10 mouse cellular contexts compared by ENCODE assay signal in the genomic region with DNA sequence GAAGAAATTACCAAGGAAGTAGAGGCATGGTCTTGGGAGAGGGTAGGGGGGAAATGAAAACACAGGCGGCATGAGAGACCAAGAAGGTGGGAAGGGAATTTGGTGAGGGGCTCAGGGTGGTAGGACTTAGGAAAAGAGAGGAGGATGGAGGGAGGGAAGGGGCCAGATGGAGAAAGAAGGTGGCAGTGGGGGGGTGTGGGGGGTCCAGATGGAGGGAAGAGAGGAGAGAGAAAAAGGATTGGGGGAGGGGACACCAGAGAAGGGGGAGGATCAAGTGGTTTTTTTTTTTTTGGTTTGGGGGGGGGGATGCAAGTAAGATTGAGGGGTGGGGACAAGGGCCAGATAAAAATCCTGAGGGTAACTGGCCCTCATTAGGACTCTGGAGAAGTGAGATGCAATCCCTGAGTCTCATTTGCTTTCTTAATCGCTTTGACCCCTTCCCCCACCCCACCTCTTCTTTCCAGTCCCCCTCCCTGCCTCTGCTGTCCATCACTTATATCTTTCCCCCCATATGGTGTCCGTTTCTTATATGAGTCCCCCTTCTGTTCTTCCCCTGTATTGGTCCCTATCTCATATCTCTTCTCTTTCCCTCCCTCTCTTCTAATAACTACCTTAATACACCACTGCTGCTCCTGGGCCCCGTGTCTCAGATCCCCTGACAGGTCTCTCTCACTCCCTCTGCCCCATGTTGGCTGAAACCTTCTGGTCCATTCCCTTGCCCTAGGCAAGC. TPM values are rescaled to one million over a fixed set of nuclear protein-coding genes. Genes with fewer than 3 reads are reported as not detected.
DNase-seq lines count a peak whose midpoint lies in the region; ATAC-seq and TF ChIP-seq lines count a peak whose summit lies in the region.
"Had no signal": no experiment of that assay in that cellular context is flagged by ENCODE, and none has a peak within 500 bp of the region (broad histone marks: within the 10 kb centered on the region; RNA-seq: fewer than 3 reads in every experiment).

No protein-coding gene starts in this region.

- peak overlapping the region; percentile 59 for H3K4me3 ChIP-seq in heart, embryonic 11.5 days (ENCODE audit: low read depth, low read length)
- H3K4me3 ChIP-seq in ES-E14 (ENCODE audit: insufficient read depth in 1 of 2, low read depth in 1 of 2, low read length in 2 of 2, poor library complexity in 1 of 2, severe bottlenecking in 1 of 2), result peak overlapping the region; percentile 43 to 56; a peak in 3 of 4 replicates
- peak overlapping the region; percentile 51 for H3K4me3 ChIP-seq in forebrain, embryonic 15.5 days
- H3K4me3 ChIP-seq in liver, postnatal 0 days (ENCODE audit: low read depth, low read length), result no peak overlapping the region

- no peaks in the 10 kb centered on the region; the same call in none of the 2 replicates for H3K36me3 ChIP-seq in heart, embryonic 11.5 days (ENCODE audit: control insufficient read depth, insufficient read depth, low read length)
- peaks cover 7% of the 10 kb centered on the region; the same call in 1 of the 2 replicates for H3K36me3 ChIP-seq in ES-E14 (ENCODE audit: control insufficient read depth, insufficient read depth, low read length, poor library complexity, severe bottlenecking)
- 0 out of 2 replicates have a peak, but pooled peaks cover 5% of the 10 kb centered on the region for H3K36me3 ChIP-seq in forebrain, embryonic 15.5 days
- H3K36me3 ChIP-seq in liver, postnatal 0 days (replicated peaks; ENCODE audit: insufficient read depth, low read length), result peaks cover 3% of the 10 kb centered on the region; the same call in 1 of the 2 replicates

- no peaks in the 10 kb centered on the region for H3K9me3 ChIP-seq in heart, embryonic 11.5 days (replicated peaks; ENCODE audit: control insufficient read depth, low read length)
- H3K9me3 ChIP-seq in ES-E14 (ENCODE audit: control insufficient read depth, insufficient read depth, low read depth, low read length), result no peaks in the 10 kb centered on the region
- no peaks in the 10 kb centered on the region for H3K9me3 ChIP-seq in forebrain, embryonic 15.5 days
- H3K9me3 ChIP-seq in liver, postnatal 0 days (ENCODE audit: low read length), result no peaks in the 10 kb centered on the region

- H3K4me2 ChIP-seq in heart, embryonic 11.5 days, result peak overlapping the region; percentile 99
- H3K4me2 ChIP-seq in forebrain, embryonic 15.5 days (replicated peaks), result peak overlapping the region; percentile 99
- peak overlapping the region; percentile 69 for H3K4me2 ChIP-seq in liver, postnatal 0 days (ENCODE audit: low read depth, low read length)

- TF ChIP-seq EP300 in liver, postnatal 0 days (IDR thresholded peaks at IDR 0.05; ENCODE audit: low read depth), result no peak

- in situ Hi-C loops in ES-E14 (cut with MboI; ENCODE audit: low sequenced_read_pairs in 2 of 2, unreplicated experiment in 2 of 2), result no loop called here

- 9% methylated on average over 4 of the region's 4 CpGs for WGBS in heart, embryonic 11.5 days (ENCODE audit: insufficient replicate concordance)
- WGBS in forebrain, embryonic 15.5 days, result 9% methylated on average over 4 of the region's 4 CpGs
- WGBS in liver, postnatal 0 days (ENCODE audit: insufficient replicate concordance), result 29% methylated on average over 4 of the region's 4 CpGs

- no peak for DNase-seq in heart, adult 8-10 months (ENCODE audit: low spot score)
- DNase-seq in ES-E14 (ENCODE audit: low read depth, low spot score), result no peak
- DNase-seq in liver, postnatal 0 days, result no peak
- DNase-seq in right cerebral cortex, postnatal 14 days, result no peak
- no peak for DNase-seq in lung, adult 18-20 months
- DNase-seq: kidney, postnatal 14 days had no signal

- H3K27me3 ChIP-seq in heart, embryonic 11.5 days (ENCODE audit: control insufficient read depth, insufficient read depth, low read length), result no peaks in the 10 kb centered on the region
- H3K27me3 ChIP-seq in forebrain, embryonic 15.5 days, result no peaks in the 10 kb centered on the region
- H3K27me3 ChIP-seq in liver, postnatal 0 days (ENCODE audit: insufficient read depth, low read length), result no peaks in the 10 kb centered on the region
- H3K27me3 ChIP-seq: Patski had no signal

- TF ChIP-seq CTCF in liver, postnatal 0 days (IDR thresholded peaks at IDR 0.05; ENCODE audit: low read depth), result no peak

- ATAC-seq in heart, embryonic 11.5 days (replicated peaks; ENCODE audit: insufficient number of reproducible peaks, low FRiP score, low TSS enrichment), result no peak
- ATAC-seq in forebrain, embryonic 15.5 days (replicated peaks), result no peak
- no peak for ATAC-seq in liver, postnatal 0 days
- ATAC-seq in megakaryocyte, adult 5-6 weeks (ENCODE audit: poor library complexity, severe bottlenecking), result no peak
- ATAC-seq: Patski had no signal

- H3K4me1 ChIP-seq in heart, embryonic 11.5 days (ENCODE audit: control insufficient read depth, insufficient read depth, low read length), result peaks cover 37% of the 10 kb centered on the region
- H3K4me1 ChIP-seq in ES-E14 (ENCODE audit: control insufficient read depth in 2 of 2, insufficient read depth in 2 of 2, low read length in 2 of 2, poor library complexity in 1 of 2), result peaks cover 2 to 17% of the 10 kb centered on the region in 2 experiments; a peak in 3 of 4 replicates
- peaks cover 81% of the 10 kb centered on the region for H3K4me1 ChIP-seq in forebrain, embryonic 15.5 days
- peaks cover 37% of the 10 kb centered on the region for H3K4me1 ChIP-seq in liver, postnatal 0 days (ENCODE audit: insufficient read depth)

- H3K27ac ChIP-seq in heart, embryonic 11.5 days (ENCODE audit: low read depth, low read length), result no peak overlapping the region
- no peak overlapping the region for H3K27ac ChIP-seq in ES-E14 (ENCODE audit: insufficient read depth, low read depth, low read length, poor library complexity, severe bottlenecking)
- peak overlapping the region; percentile 98 for H3K27ac ChIP-seq in forebrain, embryonic 15.5 days (replicated peaks)
- no peak overlapping the region for H3K27ac ChIP-seq in liver, postnatal 0 days (ENCODE audit: low read depth)

- peak overlapping the region; percentile 71 for H3K9ac ChIP-seq in heart, embryonic 11.5 days (ENCODE audit: low read depth, low read length)
- H3K9ac ChIP-seq in ES-E14 (ENCODE audit: insufficient read depth, low read depth, low read length, poor library complexity, severe bottlenecking), result peak overlapping the region; percentile 31; the same call in 1 of the 2 replicates
- H3K9ac ChIP-seq in forebrain, embryonic 15.5 days (replicated peaks), result peak overlapping the region; percentile 69
- H3K9ac ChIP-seq in liver, postnatal 0 days (replicated peaks), result no peak overlapping the region

TF ChIP-seq in ES-E14, 5 proteins besides CTCF, POLR2A, EP300 and RAD21:
- TF ChIP-seq ZNF384 (IDR thresholded peaks at IDR 0.05; ENCODE audit: low read depth, low read length) (no peak), CHD2 (IDR thresholded peaks at IDR 0.05; ENCODE audit: low read depth, low read length) (no peak), MAFK (IDR thresholded peaks at IDR 0.05; ENCODE audit: insufficient read depth, low read depth, low read length) (no peak), HCFC1 (IDR thresholded peaks at IDR 0.05; ENCODE audit: borderline replicate concordance, insufficient read depth, low read length) (no peak), ZC3H11A (IDR thresholded peaks at IDR 0.05; ENCODE audit: borderline replicate concordance, low read depth, low read length) (no peak)

RNA-seq across cellular contexts. Expression of gene Syngap1, which starts 1.0 kb away (rescaled TPM):
- 2.9 and 3.7 TPM in 2 replicates for polyA plus RNA-seq in heart, embryonic 11.5 days (2014; fragmentation: Nextera tagmentation; extraction: Ambion mirVana)
- 1 to 10 TPM; 3.6 to 5.2 (median 4.7) TPM for total RNA-seq in heart, adult 8-10 months (2022)
- total RNA-seq in ES-E14 (2012; rRNA removed), result 6.6 and 10.3 TPM in 2 replicates
- polyA plus RNA-seq in forebrain, embryonic 15.5 days (2015; fragmentation: Nextera tagmentation; extraction: Ambion mirVana), result 6.5 and 7.3 TPM in 2 replicates
- 0.19 and 0.33 TPM in 2 replicates for polyA plus RNA-seq in liver, postnatal 0 days (2015; fragmentation: Nextera tagmentation; extraction: Ambion mirVana)
- 1.6 and 3.9 TPM in 2 replicates for total RNA-seq in megakaryocyte, adult 5-6 weeks (2015)
- 0.33 and 0.89 TPM in 2 replicates for total RNA-seq in megakaryocyte, adult 5-6 weeks (2017)

RNA-seq across cellular contexts. Expression of gene Cuta, which starts 2.6 kb away (rescaled TPM):
- 134 and 145 TPM in 2 replicates for polyA plus RNA-seq in heart, embryonic 11.5 days (2014; fragmentation: Nextera tagmentation; extraction: Ambion mirVana)
- 10 to 100 TPM; 91.9 to 98.0 (median 95.8) TPM for total RNA-seq in heart, adult 8-10 months (2022)
- total RNA-seq in ES-E14 (2012; rRNA removed), result 43.0 and 60.0 TPM in 2 replicates
- polyA plus RNA-seq in forebrain, embryonic 15.5 days (2015; fragmentation: Nextera tagmentation; extraction: Ambion mirVana), result 144 and 150 TPM in 2 replicates
- 83.4 and 87.1 TPM in 2 replicates for polyA plus RNA-seq in liver, postnatal 0 days (2015; fragmentation: Nextera tagmentation; extraction: Ambion mirVana)
- 138 and 155 TPM in 2 replicates for total RNA-seq in megakaryocyte, adult 5-6 weeks (2015)
- 56.9 and 73.0 TPM in 2 replicates for total RNA-seq in megakaryocyte, adult 5-6 weeks (2017)

RNA-seq across cellular contexts. Expression of gene Phf1, which starts 9.2 kb away (rescaled TPM):
- polyA plus RNA-seq in heart, embryonic 11.5 days (2014; fragmentation: Nextera tagmentation; extraction: Ambion mirVana), result 5.7 and 5.9 TPM in 2 replicates
- total RNA-seq in heart, adult 8-10 months (2022), result 10 to 100 TPM; 15.4 to 20.7 (median 16.1) TPM
- total RNA-seq in ES-E14 (2012; rRNA removed), result 9.4 and 13.3 TPM in 2 replicates
- 17.2 and 18.3 TPM in 2 replicates for polyA plus RNA-seq in forebrain, embryonic 15.5 days (2015; fragmentation: Nextera tagmentation; extraction: Ambion mirVana)
- polyA plus RNA-seq in liver, postnatal 0 days (2015; fragmentation: Nextera tagmentation; extraction: Ambion mirVana), result 2.5 and 2.7 TPM in 2 replicates
- 11.6 and 11.7 TPM in 2 replicates for total RNA-seq in megakaryocyte, adult 5-6 weeks (2015)
- 10.6 and 15.5 TPM in 2 replicates for total RNA-seq in megakaryocyte, adult 5-6 weeks (2017)

RNA-seq across cellular contexts. Expression of gene Kifc5b, which starts 25.1 kb away (rescaled TPM):
- polyA plus RNA-seq in heart, embryonic 11.5 days (2014; fragmentation: Nextera tagmentation; extraction: Ambion mirVana), result 6.3 and 6.9 TPM in 2 replicates
- total RNA-seq in heart, adult 8-10 months (2022), result under 1 TPM; 0.29 to 0.81 (median 0.48) TPM
- total RNA-seq in ES-E14 (2012; rRNA removed), result 52.5 and 83.4 TPM in 2 replicates
- 4.3 and 5.5 TPM in 2 replicates for polyA plus RNA-seq in forebrain, embryonic 15.5 days (2015; fragmentation: Nextera tagmentation; extraction: Ambion mirVana)
- polyA plus RNA-seq in liver, postnatal 0 days (2015; fragmentation: Nextera tagmentation; extraction: Ambion mirVana), result 1.6 and 2.7 TPM in 2 replicates
- 4.1 and 4.5 TPM in 2 replicates for total RNA-seq in megakaryocyte, adult 5-6 weeks (2015)
- 10.8 and 13.8 TPM in 2 replicates for total RNA-seq in megakaryocyte, adult 5-6 weeks (2017)

RNA-seq across cellular contexts. Expression of gene Zbtb9, which starts 31.0 kb away (rescaled TPM):
- polyA plus RNA-seq in heart, embryonic 11.5 days (2014; fragmentation: Nextera tagmentation; extraction: Ambion mirVana), result 6.8 and 7.9 TPM in 2 replicates
- 1 to 10 TPM in 3 of 4 experiments, not detected in 1; 1.5 to 3.4 (median 2.2) TPM for total RNA-seq in heart, adult 8-10 months (2022)
- total RNA-seq in ES-E14 (2012; rRNA removed), result 6.7 and 8.2 TPM in 2 replicates
- polyA plus RNA-seq in forebrain, embryonic 15.5 days (2015; fragmentation: Nextera tagmentation; extraction: Ambion mirVana), result 15.8 and 17.2 TPM in 2 replicates
- polyA plus RNA-seq in liver, postnatal 0 days (2015; fragmentation: Nextera tagmentation; extraction: Ambion mirVana), result 3.3 and 4.4 TPM in 2 replicates
- 4.5 and 4.7 TPM in 2 replicates for total RNA-seq in megakaryocyte, adult 5-6 weeks (2015)
- total RNA-seq in megakaryocyte, adult 5-6 weeks (2017), result 13.3 and 14.4 TPM in 2 replicates
